Mouse (Mus musculus) 3134 (cell line): ENCODE measurements around the gene Arx.

Experiments used
- DNase-seq: peaks from one replicate; pipeline ENCODE4 v3.0.0-alpha.2; 2011; ENCODE audit warnings: low spot score; ENCODE audit not compliant: insufficient read length; ENCODE audit errors: extremely low read depth

Arx gene

DNA sequence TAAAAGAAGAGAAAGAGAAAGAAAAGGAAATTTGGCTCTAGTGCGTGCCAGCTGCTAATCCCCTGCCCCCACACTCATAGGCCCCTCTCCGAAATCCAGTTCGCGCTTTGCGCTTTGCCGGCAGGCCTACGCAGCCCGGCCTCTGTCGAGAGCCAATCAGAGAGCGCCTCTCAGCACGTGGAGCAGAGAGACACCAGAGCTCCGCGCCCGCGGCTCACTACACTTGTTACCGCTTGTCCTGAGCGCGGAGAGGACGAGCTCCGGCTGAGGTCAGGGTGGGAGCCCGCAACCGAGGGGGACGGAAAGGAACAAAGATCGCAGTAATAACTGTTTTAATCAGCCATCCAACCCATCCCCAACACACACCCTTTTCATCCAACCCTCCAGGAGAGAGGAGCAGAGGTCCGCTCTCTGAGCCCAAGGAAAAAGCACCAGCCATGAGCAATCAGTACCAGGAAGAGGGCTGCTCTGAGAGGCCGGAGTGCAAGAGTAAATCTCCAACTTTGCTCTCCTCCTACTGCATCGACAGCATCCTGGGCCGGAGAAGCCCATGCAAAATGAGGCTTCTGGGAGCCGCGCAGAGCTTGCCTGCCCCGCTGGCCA lies at the start of gene Arx:
Arx (plus strand) TSS at position 155 of the 603 bp plus-strand sequence.
- DNase-seq = no peak

DNA sequence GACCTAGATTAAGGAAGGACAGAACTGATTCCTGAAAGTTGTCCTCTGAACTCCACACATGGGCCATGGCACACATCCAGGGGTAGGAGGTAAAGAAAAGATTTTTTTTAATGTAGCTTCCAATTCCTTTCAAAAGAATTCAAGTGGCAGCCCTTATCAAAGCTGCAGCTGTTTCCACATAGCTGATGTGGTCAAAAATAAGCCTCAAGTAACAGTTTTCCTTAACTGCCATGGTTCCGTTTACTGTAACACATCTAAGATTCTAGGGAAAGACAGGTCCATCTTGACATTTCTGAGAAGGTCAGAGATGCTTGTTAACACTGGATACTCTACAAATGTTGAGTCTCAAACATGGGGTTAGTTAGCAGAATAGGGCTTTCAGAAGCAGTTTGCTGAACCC lies 34.9 kb upstream of the Arx start:
- DNase-seq = no peak

DNA sequence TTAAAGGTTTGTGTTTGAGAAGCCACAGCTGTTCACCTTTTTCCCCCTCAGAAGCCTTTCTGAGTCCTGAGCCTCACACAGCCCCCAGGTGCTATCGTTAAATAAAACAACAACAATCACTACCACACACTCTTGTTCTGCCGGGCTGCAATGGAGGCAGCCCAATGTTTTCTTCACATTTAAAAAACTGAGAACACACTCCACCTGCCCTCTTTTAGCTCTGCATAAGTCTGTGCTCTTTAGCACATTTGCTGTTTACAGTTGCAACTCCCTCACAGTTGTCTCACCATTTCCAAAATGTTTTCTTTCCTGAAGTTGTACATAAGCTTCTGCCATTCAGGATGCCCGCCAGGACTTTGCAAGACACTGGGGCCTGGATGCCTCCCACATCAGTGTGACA lies 10.6 kb upstream of the Arx start:
- DNase-seq = no peak

DNA sequence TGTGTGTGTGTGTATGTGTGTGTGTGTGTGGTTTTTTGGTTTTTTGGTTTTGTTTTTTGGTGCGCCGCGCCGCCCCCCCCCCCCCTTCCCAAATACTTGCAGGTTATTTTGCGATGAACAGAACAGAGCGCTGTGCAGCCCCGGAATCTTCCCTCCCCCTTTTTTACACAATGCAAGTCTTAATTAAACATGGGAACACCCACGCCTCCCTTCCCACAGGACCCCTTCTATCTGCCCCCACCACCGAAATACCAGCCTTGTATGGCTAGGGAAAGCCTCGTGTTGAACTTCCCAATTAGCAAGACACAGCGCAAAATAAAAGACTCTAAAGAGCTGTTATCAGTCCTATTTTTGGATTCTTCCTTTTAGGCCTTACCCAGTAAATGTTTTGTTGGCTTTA lies 6.3 kb upstream of the Arx start:
- DNase-seq = no peak

DNA sequence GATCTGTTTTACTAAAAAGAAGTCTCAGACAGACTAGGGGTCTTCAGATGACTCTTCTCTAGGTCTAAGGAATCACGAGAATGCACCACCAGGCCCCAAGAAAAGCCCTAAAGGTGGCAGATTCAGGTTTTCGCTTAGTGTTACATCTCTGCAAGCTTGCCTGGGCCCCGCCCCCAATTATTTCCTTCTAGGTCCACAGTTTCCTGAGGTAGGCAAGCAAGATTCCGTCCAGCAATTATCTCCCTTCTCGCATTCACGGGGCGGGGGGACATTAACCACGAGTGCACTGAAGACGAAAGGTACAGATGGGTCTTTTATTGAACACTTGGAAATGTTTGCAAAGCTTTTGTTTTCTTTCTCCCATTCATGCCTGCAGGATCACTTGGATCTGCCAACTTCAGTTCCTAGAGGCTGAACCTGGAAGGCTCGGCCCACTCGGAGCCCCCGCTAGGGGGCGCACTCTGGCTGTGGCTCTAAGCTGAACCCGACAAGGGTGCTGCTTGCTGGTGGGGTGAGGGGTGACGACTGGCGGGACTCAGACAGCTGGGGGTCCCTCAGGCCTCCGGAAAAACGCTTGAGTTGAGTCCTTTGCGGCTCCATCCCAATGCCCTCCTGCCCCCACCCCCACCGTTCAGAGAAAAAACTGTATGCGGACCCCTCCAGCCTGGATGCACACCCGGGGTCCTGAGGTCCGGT lies 5.1 kb upstream of the Arx start:
- peak; percentile 21 for DNase-seq

DNA sequence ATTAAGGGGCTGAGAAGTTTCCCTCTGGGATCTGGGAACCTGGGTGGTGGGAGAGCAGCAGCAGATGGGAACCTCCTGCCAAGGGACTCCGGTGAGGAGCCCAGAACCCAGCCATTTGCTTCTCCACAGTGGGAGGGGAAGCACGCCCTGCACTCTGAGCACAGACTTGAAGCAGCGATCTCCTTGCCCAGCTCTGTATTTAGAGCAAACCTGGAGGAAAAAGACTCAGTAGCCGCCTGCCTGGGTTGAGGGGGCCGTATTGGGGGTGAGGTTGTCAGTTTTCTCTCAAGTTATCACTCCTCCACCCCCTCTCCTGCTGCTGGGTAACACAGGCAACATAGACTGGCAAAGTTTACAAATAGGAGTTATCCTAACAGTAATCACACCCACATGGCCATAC lies 4.5 kb upstream of the Arx start:
- no peak for DNase-seq

DNA sequence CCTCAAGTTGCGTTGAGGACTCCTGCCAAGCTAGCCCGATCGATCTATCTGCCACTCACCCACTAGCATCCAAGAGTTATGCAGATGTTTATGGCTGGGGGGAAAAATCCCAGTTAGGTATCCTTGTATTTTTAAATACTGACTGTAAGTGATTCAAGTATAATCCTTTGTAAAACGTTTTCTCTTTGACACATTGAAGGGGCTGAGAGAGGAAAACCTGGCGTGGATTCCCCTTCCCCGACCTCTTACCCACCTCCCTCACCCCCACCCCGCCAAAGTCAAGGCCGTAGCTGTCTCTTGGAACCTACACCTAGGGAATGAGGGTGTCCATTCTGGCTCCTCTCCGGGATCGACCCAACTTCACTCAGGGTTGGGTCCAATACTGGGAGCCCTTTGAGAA lies 1.2 kb upstream of the Arx start:
- no peak for DNase-seq

DNA sequence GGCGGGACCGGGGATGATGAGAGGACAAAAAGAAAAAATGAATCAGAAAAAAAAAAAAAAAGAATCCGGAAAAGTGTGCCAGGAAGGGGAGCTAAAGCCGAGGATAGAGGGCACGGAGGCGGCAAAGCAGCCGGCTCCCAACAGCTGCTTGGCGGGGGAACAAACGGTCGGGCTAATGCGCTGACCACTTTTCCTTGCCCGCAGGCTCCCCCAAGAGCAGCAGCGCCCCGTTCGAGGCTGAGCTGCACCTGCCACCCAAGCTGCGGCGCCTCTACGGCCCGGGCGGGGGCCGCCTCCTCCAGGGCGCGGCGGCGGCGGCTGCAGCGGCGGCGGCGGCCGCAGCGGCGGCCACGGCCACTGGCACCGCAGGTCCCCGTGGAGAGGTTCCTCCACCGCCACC lies 2.1 kb downstream of the Arx start:
- DNase-seq = no peak

DNA sequence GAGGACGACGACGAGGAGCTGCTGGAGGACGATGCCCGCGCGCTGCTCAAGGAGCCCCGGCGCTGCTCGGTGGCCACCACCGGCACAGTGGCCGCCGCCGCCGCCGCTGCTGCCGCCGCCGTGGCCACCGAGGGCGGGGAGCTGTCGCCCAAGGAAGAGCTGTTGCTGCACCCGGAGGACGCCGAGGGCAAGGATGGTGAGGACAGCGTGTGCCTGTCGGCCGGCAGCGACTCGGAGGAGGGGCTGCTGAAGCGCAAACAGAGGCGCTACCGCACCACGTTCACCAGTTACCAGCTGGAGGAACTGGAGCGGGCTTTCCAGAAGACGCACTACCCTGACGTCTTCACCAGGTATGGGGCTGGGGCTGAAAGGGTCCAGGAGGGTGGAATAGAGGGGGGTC lies 2.8 kb downstream of the Arx start:
- no peak for DNase-seq

DNA sequence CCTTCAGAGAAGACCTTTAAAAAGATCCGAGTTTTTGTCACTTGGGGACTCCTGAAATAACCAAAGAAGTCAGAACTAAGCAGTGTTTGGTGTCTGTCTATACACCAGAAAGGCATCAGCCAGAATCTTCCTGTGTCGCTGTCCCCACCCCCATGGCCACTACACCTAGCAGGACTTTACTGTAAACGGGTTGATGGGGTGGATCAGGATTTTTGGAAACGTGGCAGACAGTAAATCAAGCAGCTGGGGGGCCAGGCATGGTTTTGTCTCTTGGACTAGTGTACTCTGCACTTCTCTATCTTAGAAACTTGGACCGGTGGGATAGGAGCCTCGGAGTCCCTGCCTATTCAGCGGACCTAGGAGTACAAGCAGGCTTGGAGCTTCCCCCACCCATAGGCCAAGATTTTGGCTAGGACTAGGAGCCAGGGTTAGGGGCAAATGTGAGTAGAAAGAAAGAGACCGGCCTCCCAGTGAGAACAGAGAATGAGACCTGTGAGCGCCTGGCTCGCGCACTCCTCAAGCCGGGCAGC lies 3.7 kb downstream of the Arx start:
- DNase-seq = no peak

DNA sequence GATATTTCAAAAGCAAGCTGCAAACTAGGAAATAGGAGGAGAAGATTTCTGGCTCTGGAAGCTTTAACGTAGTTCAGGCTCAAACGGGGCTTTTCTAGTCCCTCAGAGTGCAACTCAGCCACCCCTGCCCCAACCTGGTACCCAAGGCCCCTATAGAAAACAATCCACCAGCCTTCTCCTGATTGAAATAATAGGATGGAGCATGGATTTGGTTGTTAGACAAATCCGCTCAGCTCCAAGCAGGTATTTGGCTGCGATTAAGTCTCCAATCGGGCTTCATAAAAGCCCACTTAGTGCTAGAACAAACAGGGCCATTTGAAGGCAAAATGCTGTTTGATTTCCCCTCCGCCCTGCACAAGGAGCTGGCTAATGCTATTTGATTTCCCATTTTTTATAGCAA lies 5.8 kb downstream of the Arx start:
- no peak for DNase-seq

DNA sequence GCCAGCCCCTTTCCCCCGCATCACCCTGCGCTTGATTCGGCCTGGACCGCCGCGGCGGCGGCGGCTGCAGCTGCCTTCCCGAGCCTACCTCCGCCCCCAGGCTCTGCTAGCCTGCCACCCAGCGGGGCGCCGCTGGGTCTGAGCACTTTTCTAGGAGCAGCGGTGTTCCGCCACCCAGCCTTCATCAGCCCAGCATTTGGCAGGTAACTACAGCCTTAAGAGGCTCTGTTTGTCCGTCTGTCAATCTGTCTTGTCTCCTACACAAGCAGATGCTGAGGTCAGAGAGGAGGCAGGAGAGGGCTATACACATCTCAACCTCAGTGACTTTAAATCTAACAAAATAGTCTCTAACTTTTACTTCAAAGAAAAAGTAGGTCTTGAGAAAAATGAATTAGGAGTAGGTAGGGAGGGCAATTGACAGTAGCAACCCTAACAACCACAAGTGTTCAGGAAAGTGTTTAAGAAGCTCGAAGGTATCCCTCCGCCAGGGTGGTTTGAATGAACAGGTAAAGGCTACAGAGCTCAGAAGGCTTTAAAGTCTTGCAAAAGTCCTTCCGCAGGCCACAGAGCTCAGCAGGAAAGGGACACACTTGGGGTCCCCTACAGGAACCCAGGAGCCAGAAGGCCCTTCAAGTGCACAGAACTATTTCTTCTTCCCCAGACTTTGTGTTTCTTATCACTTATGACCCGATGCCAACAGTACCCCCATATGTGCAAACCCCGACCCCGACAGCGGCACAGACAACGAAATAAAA lies 8.7 kb downstream of the Arx start:
- DNase-seq = no peak

DNA sequence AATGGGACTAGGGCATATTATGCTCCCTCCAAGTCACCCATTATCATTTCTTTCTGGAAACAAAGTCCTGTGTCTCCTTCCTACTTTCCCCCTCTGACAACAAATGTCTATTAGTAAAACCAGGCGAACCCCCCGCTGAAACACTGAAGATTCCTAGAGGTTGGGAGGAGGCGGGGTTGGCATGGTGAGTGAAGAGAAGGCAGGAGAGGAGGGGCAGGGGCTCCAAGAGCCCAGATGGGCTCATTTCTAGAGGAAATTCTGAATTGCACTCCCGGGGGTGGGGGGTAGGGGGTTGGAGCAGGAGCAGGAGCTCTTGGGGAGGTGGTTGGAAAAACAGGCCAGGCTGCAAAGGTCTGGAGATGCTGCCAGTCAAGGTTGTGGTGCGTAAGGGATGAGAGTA lies 9.6 kb downstream of the Arx start:
- no peak for DNase-seq

DNA sequence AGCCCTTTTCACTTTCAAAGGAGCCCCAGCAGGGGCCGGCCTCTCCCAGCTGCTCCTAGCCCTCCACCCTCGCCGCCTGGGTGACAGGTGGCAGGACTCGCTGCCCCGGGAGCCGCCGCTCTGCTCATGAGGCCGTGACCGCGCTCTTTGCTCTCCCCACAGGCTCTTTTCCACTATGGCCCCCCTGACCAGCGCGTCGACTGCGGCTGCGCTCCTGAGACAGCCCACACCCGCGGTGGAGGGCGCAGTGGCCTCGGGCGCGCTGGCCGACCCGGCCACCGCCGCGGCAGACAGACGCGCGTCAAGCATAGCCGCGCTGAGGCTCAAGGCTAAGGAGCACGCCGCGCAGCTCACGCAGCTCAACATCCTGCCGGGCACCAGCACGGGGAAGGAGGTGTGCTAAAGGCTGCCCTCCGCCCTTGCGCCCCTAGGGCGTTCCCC lies 10.8 kb downstream of the Arx start:
- no peak for DNase-seq

DNA sequence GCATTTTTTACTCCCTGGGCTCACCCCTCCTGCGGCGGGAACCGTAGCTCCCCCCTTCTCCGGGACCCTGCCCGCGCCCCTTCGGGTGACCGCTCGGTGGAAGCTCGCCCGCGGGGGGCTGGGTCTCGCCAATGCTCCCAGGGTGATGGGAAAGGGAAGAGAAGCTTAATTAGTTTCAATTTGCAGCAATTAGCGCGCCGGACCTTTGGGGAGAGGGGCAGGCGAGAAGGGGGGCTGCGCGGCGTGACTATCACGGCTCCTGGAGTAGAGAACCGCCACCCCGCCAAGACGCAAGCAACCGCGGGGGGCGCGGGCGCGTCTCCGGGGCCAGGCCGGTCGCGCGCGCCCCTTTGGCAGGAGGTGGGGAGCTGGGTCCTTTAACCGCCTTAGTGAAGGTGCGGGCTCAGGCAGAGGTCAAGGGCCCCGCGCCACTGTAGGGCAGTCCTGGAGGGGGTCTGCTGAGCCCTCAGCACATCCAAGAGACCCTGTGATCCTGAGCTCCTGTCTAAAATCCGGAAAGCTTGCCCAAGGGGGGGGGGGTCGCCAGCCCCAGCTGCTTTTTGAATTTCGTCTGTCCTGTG lies 12.9 kb downstream of the Arx start:
- DNase-seq = no peak

DNA sequence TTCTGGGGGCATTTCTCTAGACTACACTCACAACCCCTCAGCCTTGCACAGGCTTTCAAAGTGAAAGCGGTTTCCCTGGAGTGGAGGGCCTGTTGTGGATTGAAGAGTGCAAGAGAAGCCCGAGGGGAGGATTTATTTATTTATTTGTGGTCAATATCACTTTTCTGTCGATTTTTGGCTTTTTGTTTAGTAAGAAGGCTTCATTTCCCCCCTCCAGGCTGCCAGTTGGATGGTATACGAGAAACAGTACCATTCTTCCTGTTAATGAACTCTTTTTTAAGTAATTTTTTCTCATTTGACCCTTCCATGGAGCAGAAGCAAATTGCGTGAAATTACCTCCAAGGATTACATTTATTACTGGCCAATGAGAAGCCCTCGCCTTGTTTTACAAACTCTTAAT lies 13.5 kb downstream of the Arx start:
- no peak for DNase-seq

DNA sequence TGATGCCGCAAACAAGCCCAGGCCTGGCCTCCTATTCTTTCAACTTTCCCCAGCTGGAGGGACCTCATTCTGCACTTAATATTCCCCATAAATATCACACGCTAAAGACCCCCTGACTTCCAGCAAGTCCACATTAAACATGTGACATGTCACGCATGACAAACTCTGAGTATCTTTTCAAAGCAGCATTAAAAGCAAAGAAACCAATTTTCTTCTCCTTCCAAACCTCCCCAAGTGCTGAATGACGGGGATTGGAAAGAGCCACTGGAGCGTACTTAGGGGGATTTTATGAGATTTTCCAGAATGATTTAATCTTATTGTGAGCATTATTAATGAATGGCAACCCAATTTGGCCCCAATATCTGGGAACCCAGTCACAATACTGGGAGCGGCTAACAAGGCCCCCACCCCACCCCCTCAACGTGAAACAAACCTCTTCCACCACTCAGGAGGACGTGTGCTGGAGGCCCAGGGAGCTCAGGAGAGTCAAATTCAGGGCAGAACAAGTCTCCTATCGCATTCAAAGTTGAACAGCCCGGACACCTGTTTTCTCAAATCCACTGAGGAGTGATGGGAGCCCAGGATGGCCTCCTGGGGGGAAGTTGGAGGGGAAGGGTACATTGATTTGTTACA lies 14.1 kb downstream of the Arx start:
- DNase-seq = no peak

DNA sequence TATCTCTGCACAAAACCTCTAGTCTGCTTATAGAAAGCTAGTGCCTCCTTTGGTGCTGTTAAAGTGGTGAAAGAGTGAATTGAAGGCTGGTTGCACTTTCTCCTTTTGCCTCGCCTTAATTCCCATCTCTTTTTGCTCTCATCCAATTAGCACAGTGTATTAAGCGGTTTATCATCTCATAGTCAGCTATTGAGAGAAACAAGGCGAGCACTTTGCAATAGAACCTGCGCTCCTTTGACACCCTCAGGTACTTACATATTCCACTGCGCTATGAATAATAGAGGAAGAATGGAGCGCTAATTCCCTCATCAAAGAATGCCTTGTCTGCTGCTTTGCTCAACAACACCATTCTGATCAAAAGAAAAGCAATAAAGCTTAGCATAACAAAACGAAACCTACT lies 15.6 kb downstream of the Arx start:
- no peak for DNase-seq

DNA sequence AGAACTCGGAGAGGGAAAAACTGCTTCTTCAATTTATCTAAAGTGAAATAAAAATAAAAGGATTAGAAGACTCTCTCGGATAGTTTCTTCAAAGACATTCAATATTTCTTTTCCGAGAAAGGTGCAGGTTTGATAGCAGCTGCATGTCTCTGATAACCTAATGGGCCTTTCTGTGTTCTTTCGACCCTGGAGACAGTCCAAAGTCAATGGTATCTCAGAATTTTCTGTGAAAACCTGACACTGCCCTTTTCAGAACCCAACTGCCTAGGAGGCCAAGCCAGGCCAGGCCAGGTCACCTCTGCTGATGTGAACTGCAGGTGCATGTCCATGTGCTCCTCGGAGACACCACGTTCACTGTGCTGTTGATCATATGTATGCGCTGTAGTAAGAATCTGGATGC lies 19.5 kb downstream of the Arx start:
- no peak for DNase-seq

DNA sequence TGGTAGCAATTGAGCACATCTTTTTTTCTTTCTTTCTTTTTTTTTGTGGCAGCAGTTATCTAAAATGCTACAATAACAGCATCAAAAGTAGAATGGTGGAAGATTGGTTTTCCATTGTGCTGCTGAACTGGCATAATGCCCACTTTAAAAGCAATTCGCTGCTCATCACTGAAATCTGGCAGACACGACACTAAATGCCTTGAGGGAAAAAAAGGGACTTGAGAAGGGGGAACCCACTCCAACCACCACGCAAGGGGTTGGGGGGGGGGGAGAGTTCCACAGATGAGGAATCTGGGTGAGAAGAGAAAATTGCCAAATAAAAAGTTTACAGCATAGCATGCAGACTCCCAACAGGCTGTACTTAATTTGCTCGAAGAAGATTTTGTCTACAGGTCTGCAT lies 31.3 kb downstream of the Arx start:
- DNase-seq = no peak

DNA sequence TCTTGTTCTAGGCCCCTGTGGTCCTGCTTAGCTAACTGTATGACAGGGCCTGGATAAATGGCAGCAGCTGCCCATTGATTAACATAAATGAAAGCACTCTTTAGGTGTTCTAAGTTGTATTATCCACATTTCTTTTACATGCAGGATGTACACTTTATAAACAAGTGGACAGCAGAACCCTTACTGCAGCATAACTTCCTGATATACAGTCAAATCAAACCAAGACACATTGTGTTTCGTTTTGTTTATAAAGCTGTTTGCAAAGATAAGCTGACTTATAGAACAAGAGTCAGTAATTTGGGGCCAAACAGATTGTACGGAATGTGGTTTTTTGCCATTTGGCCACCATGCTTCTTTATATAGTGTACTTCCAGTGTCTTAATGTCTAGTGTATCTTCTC lies 33.7 kb downstream of the Arx start:
- no peak for DNase-seq
